Mouse (Mus musculus) B cell, adult 2 months (primary cell): Measurements from ENCODE around the gene Hephl1.

Source experiments
- DNase-seq, 2 experiments: peaks; one replicate each; pipeline ENCODE4 v3.0.0; 2022

The Hephl1 gene

DNA sequence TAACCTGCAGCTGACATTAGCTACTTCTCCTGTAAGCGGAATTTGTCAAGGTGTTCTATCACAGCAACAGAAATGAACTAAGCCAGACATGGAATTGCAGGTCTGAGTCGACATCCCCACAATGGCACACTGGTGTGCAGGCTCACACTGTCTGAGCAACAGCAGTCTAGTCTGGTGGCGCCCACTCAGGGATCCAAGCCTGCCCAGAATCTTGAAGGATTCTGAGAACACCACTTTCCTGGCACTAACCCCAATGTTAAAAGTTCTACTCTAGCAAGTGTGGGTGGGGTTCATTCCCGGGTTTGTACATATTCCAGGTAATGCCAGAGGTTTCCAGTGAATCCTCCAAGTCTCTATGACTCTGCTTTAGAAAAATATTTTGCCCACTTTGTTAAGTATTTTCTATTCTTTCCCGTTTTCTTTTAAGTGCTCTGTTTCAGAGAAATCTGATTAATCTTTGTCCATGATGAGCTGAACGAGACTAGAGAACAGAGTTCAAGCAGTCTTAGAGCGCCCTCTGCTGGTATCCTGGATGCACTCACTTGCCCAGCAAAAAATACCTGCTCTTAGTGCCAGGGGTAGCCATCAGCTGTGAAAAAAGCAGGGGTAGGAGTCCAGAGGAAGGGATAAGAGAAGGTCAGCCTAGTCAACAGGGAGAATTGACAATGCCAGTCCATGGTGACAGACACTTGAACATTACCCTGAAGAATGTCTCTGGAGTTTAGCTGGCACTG is 96.5 kb downstream of the Hephl1 start:
- DNase-seq: peak; percentile 80 to 83

DNA sequence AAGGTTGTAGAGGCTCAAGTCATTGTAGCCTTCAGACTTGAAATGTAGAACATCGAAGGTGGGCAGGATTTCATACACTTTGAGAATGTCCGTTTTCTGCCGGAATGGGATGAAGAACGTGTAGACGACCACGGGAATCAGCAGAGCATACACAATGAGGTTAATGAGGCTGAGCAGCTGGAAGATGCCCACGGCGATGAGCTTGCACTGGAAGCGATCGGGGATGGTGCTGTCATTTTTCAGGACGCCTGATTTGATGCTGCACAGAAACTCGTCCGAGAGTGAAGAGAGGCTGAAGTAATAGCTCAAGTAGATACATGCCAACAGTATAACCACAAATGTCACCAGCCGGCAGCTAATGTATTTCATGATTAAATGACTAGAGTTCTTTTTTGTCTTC is 104.3 kb downstream of the Hephl1 start:
- no peak for DNase-seq

DNA sequence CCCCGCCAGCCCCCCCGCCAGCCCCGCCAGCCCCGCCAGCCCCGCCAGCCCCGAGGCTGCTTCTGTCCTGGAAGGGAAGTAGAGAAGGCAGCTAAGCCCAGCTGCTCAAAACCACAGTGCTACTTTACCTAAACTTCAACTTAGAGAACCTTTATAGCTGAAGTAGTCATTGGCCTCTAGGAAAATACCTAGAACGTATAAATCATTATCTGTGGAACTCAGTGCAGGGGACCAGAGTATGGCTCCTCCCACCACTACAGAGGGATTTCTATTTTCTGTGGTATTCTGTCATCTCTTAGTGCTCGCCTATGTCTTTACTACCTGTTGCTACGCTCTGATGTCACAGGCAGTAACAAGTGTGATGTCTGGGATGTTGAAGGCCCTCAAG is 107.6 kb downstream of the Hephl1 start:
- DNase-seq: no peak

DNA sequence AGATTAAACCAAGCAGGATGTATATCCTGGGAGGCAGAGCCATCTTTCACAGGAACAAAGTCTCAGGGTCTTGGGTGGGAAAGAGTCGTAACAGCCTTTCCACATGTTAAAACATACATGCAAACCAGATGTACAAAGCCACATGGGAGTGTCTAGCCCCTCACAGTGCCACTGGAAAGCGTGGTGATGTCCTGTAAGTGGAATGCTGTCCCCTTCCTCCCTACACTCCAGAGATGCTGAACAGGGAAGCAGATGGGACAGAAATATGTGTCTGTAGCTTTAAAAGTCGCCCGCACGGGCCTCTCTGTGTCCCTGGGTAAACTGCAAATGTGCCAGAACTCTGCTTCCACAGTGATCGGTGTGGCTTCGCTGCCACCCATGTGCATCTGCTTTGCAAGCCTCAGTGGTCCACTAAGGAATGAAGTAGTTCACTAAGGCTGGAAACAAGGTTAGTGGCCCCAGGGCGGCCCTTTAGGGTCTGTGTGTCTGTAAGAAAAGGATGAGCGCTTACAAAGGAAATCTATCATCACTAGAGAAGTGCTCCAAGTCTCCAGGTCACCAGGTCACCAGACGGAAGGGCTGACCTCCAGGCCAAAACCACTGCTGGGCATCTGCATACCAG is 108.1 kb downstream of the Hephl1 start:
- DNase-seq: no peak

DNA sequence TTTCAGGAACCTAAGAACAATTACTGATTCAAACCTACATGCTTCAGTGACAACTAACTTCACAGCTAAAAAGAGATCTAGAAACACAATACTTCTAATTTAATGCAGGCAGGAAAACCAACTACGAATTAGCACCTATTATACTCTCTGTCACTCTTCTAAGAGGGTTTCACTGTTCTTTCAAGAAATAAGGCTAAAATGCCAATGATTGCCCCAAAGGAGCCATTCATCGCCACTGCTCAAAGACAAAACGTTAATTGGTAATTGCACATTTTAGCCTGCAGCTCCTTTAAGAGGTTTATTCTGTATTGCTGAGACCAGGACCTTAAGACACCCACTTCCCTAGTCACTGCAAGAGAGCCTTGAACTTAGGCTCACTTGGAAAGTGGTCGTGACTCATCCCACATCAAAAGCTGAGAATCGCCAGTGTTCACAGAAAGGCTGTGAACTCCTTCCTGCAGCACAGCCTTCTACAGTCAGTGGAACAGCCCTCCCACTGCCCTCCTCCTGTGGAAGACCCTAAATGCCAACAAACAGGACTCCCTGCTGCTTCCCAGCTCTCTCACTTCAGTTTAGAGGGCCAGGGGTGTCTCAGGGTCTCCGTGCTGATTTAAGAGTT is 108.8 kb downstream of the Hephl1 start:
- no peak for DNase-seq
